Mouse (Mus musculus) heart, adult 2 months (tissue): Measurements from ENCODE around the gene Mkln1.

Experiments
- CTCF ChIP-seq: fragments of 200-600 bp; IDR thresholded peaks from 2 replicates; pipeline ENCODE4 v1.8.1; 2022; ENCODE audit warnings: antibody characterized with exemption, mild to moderate bottlenecking, moderate library complexity
- EP300 ChIP-seq: fragments of 200-500 bp; IDR thresholded peaks from 2 replicates; pipeline ENCODE4 v1.6.1; 2011; ENCODE audit warnings: low read depth, low read length, control low read depth; ENCODE audit not compliant: insufficient read depth
- POLR2A ChIP-seq: fragments of 200-500 bp; IDR thresholded peaks from 2 replicates; pipeline ENCODE4 v1.6.1; 2011; ENCODE audit warnings: mild to moderate bottlenecking, low read depth, low read length, control low read depth; ENCODE audit not compliant: insufficient read depth

- TF ChIP-seq POLR2A (no peak), CTCF (no peak), EP300 (no peak)
Measured at GRCm38 (mm10) chr6:31469431-31469830, 70.9 kb downstream of the Mkln1 start.
